Mouse (Mus musculus) forebrain, embryonic 14.5 days (tissue): ENCODE results near the gene Phf2. TPM values are rescaled to one million over a fixed set of nuclear protein-coding genes. Genes with fewer than 3 reads are reported as not detected.
A peak's percentile ranks its signal among the peaks of the same experiment; 100 is the strongest.

ENCODE experiments used
- ATAC-seq: fragments of 200-750 bp; cut with Nextera tagmentation; 2 replicates; pipeline ENCODE4 v1.8.0; 2017; ENCODE audit warnings: mild to moderate bottlenecking, moderate library complexity
- DNase-seq: peaks from one replicate; pipeline ENCODE4 v3.0.0-alpha.2; 2015; ENCODE audit warnings: low spot score
- H3K27ac ChIP-seq: fragments of 300-500 bp; sonication (generic); 2 replicates; pipeline ENCODE4 v1.5.1; 2014; ENCODE audit warnings: low read depth, mild to moderate bottlenecking, control low read depth, low read length, moderate library complexity
- H3K27me3 ChIP-seq: fragments of 300-500 bp; sonication (generic); replicated peaks from 2 replicates; pipeline ENCODE4 v1.6.1; 2014; ENCODE audit warnings: low read length, control low read depth, mixed read lengths; ENCODE audit not compliant: control insufficient read depth, insufficient read depth
- H3K36me3 ChIP-seq: fragments of 300-500 bp; sonication (generic); 2 replicates; pipeline ENCODE4 v1.6.1; 2014; ENCODE audit warnings: low read length, control low read depth; ENCODE audit not compliant: control insufficient read depth, insufficient read depth
- H3K4me1 ChIP-seq: fragments of 300-500 bp; sonication (generic); 2 replicates; pipeline ENCODE4 v1.6.1; 2014; ENCODE audit warnings: antibody characterized with exemption, low read length, control low read depth; ENCODE audit not compliant: control insufficient read depth, insufficient read depth
- H3K4me2 ChIP-seq: fragments of 300-500 bp; sonication (generic); 2 replicates; pipeline ENCODE4 v1.6.1; 2014; ENCODE audit warnings: mild to moderate bottlenecking, control low read depth, low read length
- H3K4me3 ChIP-seq: fragments of 300-500 bp; sonication (generic); 2 replicates; pipeline ENCODE4 v1.5.1; 2014; ENCODE audit warnings: low read depth, low read length, control low read depth
- H3K9ac ChIP-seq: fragments of 300-500 bp; sonication (generic); 2 replicates; pipeline ENCODE4 v1.6.1; 2014; ENCODE audit warnings: mild to moderate bottlenecking, low read length, control low read depth, moderate library complexity
- H3K9me3 ChIP-seq: fragments of 300-500 bp; sonication (generic); replicated peaks from 2 replicates; pipeline ENCODE4 v1.6.1; 2016; ENCODE audit warnings: low read length, control low read depth, mixed read lengths; ENCODE audit not compliant: control insufficient read depth
- WGBS: fragments of 180-500 bp; shearing (Covaris S2); extraction: QIAGEN DNeasy Blood & Tissue Kit; methylation state at CpG from one replicate; pipeline ENCODE4 v1.1.7; 2014; 5-methylcytosine and 5-hydroxymethylcytosine counted together
- polyA plus RNA-seq: library from polyadenylated mRNA; unstranded; fragments of >200 nt; fragmentation: Nextera tagmentation; extraction: Ambion mirVana; gene quantifications from 2 replicates; pipeline ENCODE4 v1.2.1, GENCODE M21; 2014

Gene Phf2
- polyA plus RNA-seq, 1 experiment from 2014 or later = 10.6 TPM

DNA sequence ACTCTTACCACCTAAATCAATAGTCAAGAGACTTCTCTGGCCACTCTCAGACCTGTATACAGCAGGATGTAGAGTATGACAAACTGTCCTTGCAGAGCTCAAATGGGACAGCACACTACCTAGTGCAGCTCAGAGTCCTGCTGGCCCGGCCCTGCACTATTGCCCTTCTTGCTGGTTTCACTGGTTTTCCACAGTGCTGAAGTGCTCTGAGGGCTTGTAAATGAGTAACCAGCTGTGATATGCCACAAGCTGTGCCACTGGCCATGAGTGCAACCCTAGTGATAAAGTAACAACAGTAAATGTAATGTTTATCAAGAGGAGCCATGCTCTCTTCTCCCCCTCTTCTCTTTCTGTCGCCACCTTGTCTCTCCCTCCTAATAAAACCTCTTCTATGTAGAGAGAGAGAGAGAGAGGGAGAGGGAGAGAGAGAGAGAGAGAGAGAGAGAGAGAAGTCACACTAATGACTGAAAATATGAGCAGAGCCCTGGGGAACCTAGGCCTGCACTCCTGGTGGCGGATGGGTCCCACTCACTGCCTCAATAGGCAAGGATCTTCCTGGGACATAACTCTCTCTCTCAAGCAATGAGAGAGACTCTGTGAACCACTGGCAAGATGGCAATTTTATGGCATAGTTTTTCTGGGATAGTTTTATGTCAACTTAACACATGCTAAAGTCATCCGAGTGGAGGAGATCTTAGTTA is 19.5 kb upstream of the Phf2 start:
- no peaks in the 10 kb centered on the region for H3K9me3 ChIP-seq
- H3K27ac ChIP-seq = no peak overlapping the region
- no peak overlapping the region for H3K9ac ChIP-seq
- H3K4me3 ChIP-seq = no peak overlapping the region
- no peak overlapping the region for H3K4me2 ChIP-seq
- H3K36me3 ChIP-seq = peaks cover 76% of the 10 kb centered on the region
- WGBS = 96% methylated on average over 4 of the region's 4 CpGs
- ATAC-seq = no peak
- no peak for DNase-seq
- H3K27me3 ChIP-seq = no peaks in the 10 kb centered on the region
- no peaks in the 10 kb centered on the region for H3K4me1 ChIP-seq

DNA sequence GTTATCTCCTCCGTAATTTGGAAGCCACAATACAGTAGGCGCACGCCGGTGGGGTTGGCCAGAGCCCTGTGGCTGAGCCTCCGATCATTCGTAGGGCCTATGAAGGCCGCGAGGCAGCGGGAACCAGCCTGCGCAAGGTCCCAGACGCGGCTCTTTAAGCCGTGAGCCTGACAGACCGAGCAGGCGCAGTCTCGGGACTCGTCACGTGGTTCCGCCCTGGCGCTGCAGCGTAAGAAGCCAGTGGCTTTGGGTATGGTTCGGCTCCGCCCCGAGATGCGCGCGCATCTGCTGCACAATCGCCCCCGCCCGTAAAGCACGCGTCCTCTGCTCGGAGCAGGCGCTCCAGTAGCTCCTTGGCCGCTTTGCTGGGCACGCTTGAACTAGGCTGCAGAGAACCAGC is 7.6 kb upstream of the Phf2 start:
- H3K4me1 ChIP-seq = peaks cover 4% of the 10 kb centered on the region; the same call in 1 of the 2 replicates
- H3K4me2 ChIP-seq = peak overlapping the region; percentile 69
- no peaks in the 10 kb centered on the region for H3K9me3 ChIP-seq
- peaks cover 36% of the 10 kb centered on the region for H3K36me3 ChIP-seq
- peak overlapping the region; percentile 83 for H3K27ac ChIP-seq
- peak; percentile 100 for ATAC-seq
- DNase-seq = peak; percentile 99
- H3K9ac ChIP-seq = peak overlapping the region; percentile 86
- under 1% methylated on average over 36 of the region's 36 CpGs for WGBS
- peak overlapping the region; percentile 38 for H3K4me3 ChIP-seq
- H3K27me3 ChIP-seq = no peaks in the 10 kb centered on the region

DNA sequence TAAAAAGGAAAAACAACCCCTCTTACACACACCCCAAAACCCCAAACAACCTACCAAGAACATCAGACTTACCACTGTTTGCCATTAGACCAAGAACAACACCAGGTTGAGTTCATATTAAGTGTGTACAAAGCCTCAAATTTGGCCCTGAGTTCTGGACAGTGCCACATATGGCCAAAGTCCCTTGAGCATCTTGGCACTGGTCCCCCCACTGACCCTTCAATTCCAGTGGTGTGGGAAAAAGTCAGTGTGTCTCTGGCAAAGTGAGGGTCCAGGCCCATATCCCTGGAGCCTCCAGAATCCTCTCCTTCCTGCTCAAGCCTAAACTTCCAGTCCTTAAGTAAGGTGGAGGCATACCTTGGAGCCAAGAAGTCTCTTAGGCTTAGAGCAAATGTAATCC is 6.9 kb upstream of the Phf2 start:
- no peaks in the 10 kb centered on the region for H3K9me3 ChIP-seq
- ATAC-seq = no peak
- no peaks in the 10 kb centered on the region for H3K27me3 ChIP-seq

DNA sequence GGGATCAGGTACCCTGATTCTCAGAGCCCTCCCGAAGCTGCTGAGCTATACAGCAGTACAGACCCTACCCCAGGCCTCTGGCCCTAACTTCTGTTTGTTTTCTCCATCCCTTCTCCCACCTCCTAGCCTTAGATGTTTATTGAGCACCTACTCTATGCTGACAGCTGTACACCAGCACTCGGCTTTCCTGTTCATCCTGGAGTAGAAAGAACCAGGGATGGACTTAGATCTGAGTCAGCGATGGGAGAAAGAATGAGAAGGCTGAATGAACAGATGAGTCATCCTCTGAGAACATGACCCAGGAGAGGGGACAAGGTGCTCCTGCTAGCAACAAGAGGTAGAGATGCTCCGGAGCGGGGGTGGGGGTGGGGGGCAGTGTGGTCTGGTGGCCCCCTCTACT is 1.8 kb upstream of the Phf2 start:
- WGBS = 83% methylated on average over 5 of the region's 5 CpGs
- H3K36me3 ChIP-seq = peaks cover 7% of the 10 kb centered on the region; the same call in 1 of the 2 replicates
- H3K27me3 ChIP-seq = no peaks in the 10 kb centered on the region
- H3K27ac ChIP-seq = no peak overlapping the region
- H3K4me1 ChIP-seq = peaks cover 22% of the 10 kb centered on the region
- DNase-seq (no peak), ATAC-seq (no peak)
- no peak overlapping the region for H3K4me3 ChIP-seq
- no peak overlapping the region for H3K9ac ChIP-seq
- no peak overlapping the region for H3K4me2 ChIP-seq
- no peaks in the 10 kb centered on the region for H3K9me3 ChIP-seq

More for the DNA sequence above, 6.9 kb upstream of the Phf2 start:
- Histone ChIP-seq H3K27ac (0 out of 2 replicates have a peak overlapping the region, but pooled peaks have one; percentile 83), H3K9ac (peak overlapping the region; percentile 86), H3K36me3 (peaks cover 30% of the 10 kb centered on the region), H3K4me3 (peak overlapping the region; percentile 38), H3K4me2 (peak overlapping the region; percentile 69), H3K4me1 (peaks cover 4% of the 10 kb centered on the region; the same call in 1 of the 2 replicates)
- no peak for DNase-seq

DNA sequence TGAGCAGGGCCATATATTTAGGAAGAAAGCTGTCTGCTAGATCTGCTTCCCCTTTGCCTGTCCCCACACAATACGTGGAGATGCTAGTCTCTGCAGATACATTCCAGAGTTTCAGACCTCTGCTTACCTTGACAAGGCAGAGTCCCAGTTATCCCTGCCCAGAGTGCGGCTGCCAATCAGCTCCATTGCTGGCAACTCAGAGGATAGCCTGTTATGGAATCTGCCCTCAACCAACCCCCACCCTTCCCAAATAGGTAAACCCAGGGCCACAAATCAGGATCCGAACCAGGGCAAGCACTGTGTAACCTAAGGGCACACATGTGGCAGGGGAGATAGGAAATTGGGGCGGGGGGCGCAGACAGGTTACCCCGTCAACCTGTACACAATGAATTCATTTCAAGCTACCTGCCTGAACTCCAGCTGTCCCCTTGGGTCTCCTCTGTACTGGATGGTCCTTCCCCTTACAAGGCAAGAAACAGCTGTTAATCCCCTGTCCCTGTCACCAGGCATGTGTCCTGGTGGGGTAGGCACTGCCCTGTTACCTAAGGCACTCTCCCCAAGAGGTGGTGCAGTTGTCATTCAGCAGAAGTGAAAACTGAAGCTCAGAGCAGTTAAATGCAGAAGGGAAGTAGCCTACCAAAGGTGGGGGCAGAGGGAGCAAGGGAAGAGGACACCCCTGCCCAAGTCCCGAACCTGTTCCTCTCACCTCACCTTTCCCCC is 1.1 kb upstream of the Phf2 start:
- Histone ChIP-seq H3K4me1 (peaks cover 22% of the 10 kb centered on the region), H3K36me3 (peaks cover 7% of the 10 kb centered on the region; the same call in 1 of the 2 replicates), H3K4me2 (peak overlapping the region; percentile 77), H3K9ac (peak overlapping the region; percentile 99), H3K9me3 (no peaks in the 10 kb centered on the region), H3K27ac (no peak overlapping the region), H3K27me3 (no peaks in the 10 kb centered on the region), H3K4me3 (peak overlapping the region; percentile 78)
- WGBS = 62% methylated on average over 7 of the region's 7 CpGs
- ATAC-seq = no peak
- no peak for DNase-seq

DNA sequence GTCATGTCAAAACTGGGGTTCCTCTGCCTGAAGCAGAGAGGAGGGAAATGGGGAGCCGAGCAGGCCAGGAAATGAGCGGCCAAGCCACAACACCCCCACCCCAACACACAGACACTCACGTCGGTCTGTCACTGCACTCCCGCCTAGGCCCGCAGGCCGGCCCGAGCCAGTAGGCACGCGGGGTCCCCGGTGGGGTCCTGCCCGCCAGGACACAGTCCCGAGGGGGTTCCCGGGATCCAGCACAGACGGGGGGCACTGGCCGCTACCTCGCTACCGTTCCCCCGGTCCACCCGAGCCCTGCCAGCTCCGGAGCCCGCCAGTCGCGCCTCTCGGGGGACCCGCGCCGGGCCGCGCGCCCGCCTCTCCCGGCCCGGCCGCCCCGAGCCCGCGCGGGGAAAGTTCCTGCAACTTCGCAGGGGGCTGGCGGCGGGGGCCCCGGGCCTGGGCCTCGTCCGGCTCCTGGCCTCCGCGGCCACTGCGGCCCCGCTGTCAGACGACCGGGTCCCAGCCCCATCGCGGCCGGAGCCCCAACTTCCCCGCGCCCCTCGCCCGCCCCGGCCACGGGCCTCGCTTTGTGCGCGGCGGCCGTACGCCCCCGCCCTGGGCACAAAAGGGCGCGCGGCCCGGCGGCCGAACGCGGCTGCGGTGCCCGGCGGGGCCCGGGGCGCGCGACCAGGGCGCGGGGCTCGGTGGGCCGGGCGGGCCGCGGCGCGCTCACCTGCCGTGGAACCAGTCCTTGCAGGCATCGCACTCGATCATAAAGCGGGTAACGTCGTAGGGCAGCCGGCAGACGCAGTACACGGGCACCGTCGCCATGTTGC is 759 bp downstream of the Phf2 start:
- H3K9ac ChIP-seq = peak overlapping the region; percentile 99
- no peaks in the 10 kb centered on the region for H3K9me3 ChIP-seq
- H3K4me3 ChIP-seq = peak overlapping the region; percentile 93
- DNase-seq = peak; percentile 47
- H3K4me1 ChIP-seq = peaks cover 22% of the 10 kb centered on the region
- no peaks in the 10 kb centered on the region; the same call in 1 of the 2 replicates for H3K36me3 ChIP-seq
- under 1% methylated on average over 52 of the region's 102 CpGs for WGBS
- H3K27ac ChIP-seq = peak overlapping the region; percentile 89
- H3K4me2 ChIP-seq = peak overlapping the region; percentile 92
- peak; percentile 58 for ATAC-seq
- no peaks in the 10 kb centered on the region for H3K27me3 ChIP-seq

DNA sequence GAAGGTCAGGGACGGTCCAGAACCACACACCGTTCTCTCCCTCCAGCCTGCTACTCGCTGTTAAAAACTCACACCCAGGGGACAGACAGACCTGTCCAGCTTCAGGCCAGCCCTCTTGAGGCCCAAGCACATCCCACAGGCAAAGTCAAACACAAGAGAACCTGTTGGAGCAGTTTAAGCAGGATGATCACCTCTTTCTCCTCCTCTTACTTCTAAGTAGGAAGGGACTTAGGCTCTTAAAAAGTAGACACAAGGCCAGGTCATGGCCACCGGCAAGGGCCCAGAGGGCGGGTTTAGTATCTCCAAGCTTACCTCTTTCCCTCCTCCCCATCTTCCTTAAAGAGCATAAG is 1.3 kb downstream of the Phf2 start:
- H3K4me2 ChIP-seq = peak overlapping the region; percentile 92
- peak overlapping the region; percentile 93 for H3K4me3 ChIP-seq
- H3K4me1 ChIP-seq = peaks cover 22% of the 10 kb centered on the region
- H3K27me3 ChIP-seq = no peaks in the 10 kb centered on the region
- no peaks in the 10 kb centered on the region for H3K9me3 ChIP-seq
- no peak for ATAC-seq
- H3K9ac ChIP-seq = peak overlapping the region; percentile 99
- 8% methylated on average over 5 of the region's 5 CpGs for WGBS
- peak overlapping the region; percentile 89; the same call in 1 of the 2 replicates for H3K27ac ChIP-seq
- no peak for DNase-seq
- no peaks in the 10 kb centered on the region for H3K36me3 ChIP-seq

DNA sequence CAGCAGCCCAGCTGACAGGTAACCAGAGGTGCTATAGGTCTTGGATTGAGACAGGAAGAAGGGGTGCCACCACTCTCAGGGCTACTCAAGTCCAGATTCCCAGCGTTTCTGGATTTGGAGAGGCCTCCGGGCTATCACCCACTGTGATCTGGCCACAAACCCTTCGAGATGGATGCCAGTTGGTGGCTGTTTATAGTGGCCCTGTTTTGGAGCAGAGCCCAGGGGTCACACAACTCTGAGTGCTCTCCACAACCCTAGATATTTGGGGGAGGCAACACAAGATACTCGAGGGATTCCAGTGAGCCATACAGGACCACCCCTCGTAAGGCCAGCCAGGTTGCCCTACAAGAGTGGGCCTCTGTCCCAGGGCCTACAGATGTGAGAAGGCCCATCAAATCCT is 1.8 kb downstream of the Phf2 start:
- Histone ChIP-seq H3K27me3 (no peaks in the 10 kb centered on the region), H3K36me3 (no peaks in the 10 kb centered on the region), H3K9me3 (no peaks in the 10 kb centered on the region), H3K9ac (peak overlapping the region; percentile 99), H3K4me2 (peak overlapping the region; percentile 92), H3K4me1 (peaks cover 22% of the 10 kb centered on the region), H3K4me3 (peak overlapping the region; percentile 93), H3K27ac (no peak overlapping the region)
- 14% methylated on average over 5 of the region's 5 CpGs for WGBS
- ATAC-seq (no peak), DNase-seq (no peak)
